Mouse (Mus musculus): ENCODE measurements at regions not wholly inside any gene's neighbourhood (a gene's known extent, or its start where the extent isn't known, plus 50 kb on each side); places are given as distances from the start of the nearest gene placed in this dataset.

DNA sequence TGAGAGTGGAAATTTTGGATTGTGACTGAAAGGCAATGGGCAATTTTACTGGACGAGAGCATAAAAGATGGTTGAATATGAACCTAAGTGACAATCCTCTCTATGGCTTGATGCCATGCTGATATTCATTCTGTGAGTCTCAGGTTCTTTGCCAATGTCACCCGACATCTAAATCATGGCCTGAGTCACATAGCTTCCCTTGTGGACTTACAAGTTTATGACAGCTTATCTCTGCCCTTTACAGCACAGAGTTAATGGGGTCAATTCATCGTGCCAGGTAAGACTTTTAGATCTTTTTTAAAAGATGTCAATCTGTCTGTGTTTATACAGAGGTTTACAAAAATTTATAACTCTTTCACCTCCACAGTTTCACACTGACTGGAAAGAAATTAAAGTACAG, 641.2 kb downstream of the Grxcr1 start:
- WGBS, result 84% methylated on average over 3 of the region's 3 CpGs
- no peak for DNase-seq (ENCODE audit: extremely low read depth, low read depth, low spot score)
- TF ChIP-seq CTCF (IDR thresholded peaks at IDR 0.05; ENCODE audit: low read depth, low read length) (no peak), POLR2A (IDR thresholded peaks at IDR 0.05; ENCODE audit: extremely low read depth, insufficient read depth, low read length) (no peak)
- H3K27ac ChIP-seq (replicated peaks; ENCODE audit: insufficient read depth, low read depth, low read length), result no peak overlapping the region
- H3K9ac ChIP-seq (ENCODE audit: low read depth, low read length), result no peak overlapping the region
- H3K79me2 ChIP-seq (ENCODE audit: control insufficient read depth, insufficient read depth, low read length), result no peaks in the 10 kb centered on the region
- no peak overlapping the region for H3K4me3 ChIP-seq (ENCODE audit: insufficient read depth, low read depth, low read length)
- no peaks in the 10 kb centered on the region for H3K36me3 ChIP-seq (ENCODE audit: control insufficient read depth, insufficient read depth, low read length)
- no peaks in the 10 kb centered on the region for H3K4me1 ChIP-seq (ENCODE audit: control insufficient read depth, insufficient read depth, low read length)
- H3K27me3 ChIP-seq (ENCODE audit: control insufficient read depth, insufficient read depth, low read length), result no peaks in the 10 kb centered on the region

DNA sequence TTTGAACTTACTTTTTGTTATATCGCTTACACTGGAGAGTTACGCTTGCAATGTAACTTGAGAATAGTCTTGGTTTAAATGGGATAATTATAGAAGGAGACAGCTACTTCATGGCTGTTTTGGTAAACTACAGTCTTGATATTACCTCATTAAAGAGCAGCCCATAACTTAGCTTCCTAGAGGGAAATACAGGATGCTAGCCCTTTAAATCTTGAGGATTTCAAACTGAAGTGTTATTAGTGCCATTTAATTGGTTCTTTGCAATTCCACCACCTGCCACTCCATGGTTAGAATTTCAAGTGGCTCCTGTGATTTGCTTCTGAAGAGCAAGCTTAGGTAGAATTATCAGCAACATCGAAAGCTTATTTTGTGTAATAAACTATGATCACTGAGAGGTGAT, 640.1 kb downstream of the Kctd8 start:
- H3K27ac ChIP-seq (replicated peaks; ENCODE audit: insufficient read depth, low read depth, low read length), result no peak overlapping the region
- H3K36me3 ChIP-seq (ENCODE audit: control insufficient read depth, insufficient read depth, low read length), result no peaks in the 10 kb centered on the region
- H3K4me3 ChIP-seq (ENCODE audit: insufficient read depth, low read depth, low read length), result no peak overlapping the region
- WGBS, result 57% methylated on average over 3 of the region's 3 CpGs
- TF ChIP-seq CTCF (IDR thresholded peaks at IDR 0.05; ENCODE audit: low read depth, low read length) (no peak), POLR2A (IDR thresholded peaks at IDR 0.05; ENCODE audit: extremely low read depth, insufficient read depth, low read length) (no peak)
- no peak overlapping the region for H3K9ac ChIP-seq (ENCODE audit: low read depth, low read length)
- DNase-seq (ENCODE audit: extremely low read depth, low read depth, low spot score), result no peak
- no peaks in the 10 kb centered on the region for H3K27me3 ChIP-seq (ENCODE audit: control insufficient read depth, insufficient read depth, low read length)
- no peaks in the 10 kb centered on the region for H3K4me1 ChIP-seq (ENCODE audit: control insufficient read depth, insufficient read depth, low read length)
- no peaks in the 10 kb centered on the region for H3K79me2 ChIP-seq (ENCODE audit: control insufficient read depth, insufficient read depth, low read length)

GRCm38 (mm10) chr5:68705411-68706080, 635.9 kb downstream of the Kctd8 start:
- Histone ChIP-seq H3K27me3 (ENCODE audit: control insufficient read depth, insufficient read depth, low read length) (no peaks in the 10 kb centered on the region), H3K79me2 (ENCODE audit: control insufficient read depth, insufficient read depth, low read length) (no peaks in the 10 kb centered on the region), H3K4me3 (ENCODE audit: insufficient read depth, low read depth, low read length) (no peak overlapping the region), H3K27ac (replicated peaks; ENCODE audit: insufficient read depth, low read depth, low read length) (no peak overlapping the region), H3K9ac (ENCODE audit: low read depth, low read length) (no peak overlapping the region), H3K36me3 (ENCODE audit: control insufficient read depth, insufficient read depth, low read length) (no peaks in the 10 kb centered on the region), H3K4me1 (ENCODE audit: control insufficient read depth, insufficient read depth, low read length) (no peaks in the 10 kb centered on the region)
- TF ChIP-seq CTCF (IDR thresholded peaks at IDR 0.05; ENCODE audit: low read depth, low read length) (no peak), POLR2A (IDR thresholded peaks at IDR 0.05; ENCODE audit: extremely low read depth, insufficient read depth, low read length) (no peak)
- no peak for DNase-seq (ENCODE audit: extremely low read depth, low read depth, low spot score)
- 84% methylated on average over 2 of the region's 2 CpGs for WGBS

DNA sequence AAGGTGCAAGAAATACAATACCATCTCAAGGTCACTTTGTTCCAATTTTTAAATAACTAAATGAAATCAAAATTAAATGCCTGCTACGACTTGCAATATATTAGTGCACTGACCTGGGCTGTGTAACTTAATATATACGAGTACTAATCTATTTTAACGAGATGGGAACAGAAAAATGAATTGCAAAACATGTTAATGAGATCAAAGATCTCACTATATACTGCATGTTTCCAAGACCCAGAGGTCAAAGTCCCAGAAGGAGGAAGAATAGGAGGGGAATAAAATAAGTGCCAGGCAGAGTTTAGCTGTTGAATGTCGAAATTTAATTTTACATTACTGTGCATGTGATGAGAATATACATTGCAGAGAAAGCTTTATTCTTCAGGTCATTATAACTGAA, 614.7 kb downstream of the Kctd8 start:
- no peak for TF ChIP-seq CTCF (IDR thresholded peaks at IDR 0.05; ENCODE audit: low read depth, low read length)
- TF ChIP-seq POLR2A (IDR thresholded peaks at IDR 0.05; ENCODE audit: extremely low read depth, insufficient read depth, low read length), result no peak
- Histone ChIP-seq H3K9ac (ENCODE audit: low read depth, low read length) (no peak overlapping the region), H3K27me3 (ENCODE audit: control insufficient read depth, insufficient read depth, low read length) (no peaks in the 10 kb centered on the region), H3K4me3 (ENCODE audit: insufficient read depth, low read depth, low read length) (no peak overlapping the region), H3K4me1 (ENCODE audit: control insufficient read depth, insufficient read depth, low read length) (no peaks in the 10 kb centered on the region), H3K27ac (replicated peaks; ENCODE audit: insufficient read depth, low read depth, low read length) (no peak overlapping the region), H3K79me2 (ENCODE audit: control insufficient read depth, insufficient read depth, low read length) (no peaks in the 10 kb centered on the region), H3K36me3 (ENCODE audit: control insufficient read depth, insufficient read depth, low read length) (no peaks in the 10 kb centered on the region)
- WGBS, result 66% methylated on average over 4 of the region's 4 CpGs
- no peak for DNase-seq (ENCODE audit: extremely low read depth, low read depth, low spot score)

- DNase-seq (ENCODE audit: extremely low read depth, low read depth, low spot score), result peak; percentile 37
- Histone ChIP-seq H3K4me1 (ENCODE audit: control insufficient read depth, insufficient read depth, low read length) (no peaks in the 10 kb centered on the region), H3K79me2 (ENCODE audit: control insufficient read depth, insufficient read depth, low read length) (no peaks in the 10 kb centered on the region), H3K27me3 (ENCODE audit: control insufficient read depth, insufficient read depth, low read length) (no peaks in the 10 kb centered on the region), H3K4me3 (ENCODE audit: insufficient read depth, low read depth, low read length) (no peak overlapping the region), H3K27ac (replicated peaks; ENCODE audit: insufficient read depth, low read depth, low read length) (no peak overlapping the region), H3K9ac (ENCODE audit: low read depth, low read length) (no peak overlapping the region), H3K36me3 (ENCODE audit: control insufficient read depth, insufficient read depth, low read length) (no peaks in the 10 kb centered on the region)
- WGBS, result 70% methylated on average over 5 of the region's 5 CpGs
- TF ChIP-seq POLR2A (IDR thresholded peaks at IDR 0.05; ENCODE audit: extremely low read depth, insufficient read depth, low read length) (no peak), CTCF (IDR thresholded peaks at IDR 0.05; ENCODE audit: low read depth, low read length) (no peak)
Measured at GRCm38 (mm10) chr5:68735186-68735585, 606.3 kb downstream of the Kctd8 start.

GRCm38 (mm10) chr5:68750499-68750898, 591.0 kb downstream of the Kctd8 start:
- no peak overlapping the region for H3K4me3 ChIP-seq (ENCODE audit: insufficient read depth, low read depth, low read length)
- no peak overlapping the region for H3K27ac ChIP-seq (replicated peaks; ENCODE audit: insufficient read depth, low read depth, low read length)
- no peaks in the 10 kb centered on the region for H3K36me3 ChIP-seq (ENCODE audit: control insufficient read depth, insufficient read depth, low read length)
- TF ChIP-seq CTCF (IDR thresholded peaks at IDR 0.05; ENCODE audit: low read depth, low read length) (no peak), POLR2A (IDR thresholded peaks at IDR 0.05; ENCODE audit: extremely low read depth, insufficient read depth, low read length) (no peak)
- H3K4me1 ChIP-seq (ENCODE audit: control insufficient read depth, insufficient read depth, low read length), result no peaks in the 10 kb centered on the region
- no peaks in the 10 kb centered on the region for H3K27me3 ChIP-seq (ENCODE audit: control insufficient read depth, insufficient read depth, low read length)
- H3K9ac ChIP-seq (ENCODE audit: low read depth, low read length), result no peak overlapping the region
- no peaks in the 10 kb centered on the region for H3K79me2 ChIP-seq (ENCODE audit: control insufficient read depth, insufficient read depth, low read length)
- no peak for DNase-seq (ENCODE audit: extremely low read depth, low read depth, low spot score)
- WGBS, result 76% methylated on average over 3 of the region's 3 CpGs

Data from liver, adult 2 months (tissue).